In genomic region chr2:125922149-125922548, GRCm38 (mm10) we compare ENCODE assay signal across 14 mouse cellular contexts.
"Had no signal": no experiment of that assay in that cellular context is flagged by ENCODE, and none has a peak within 500 bp of the region (broad histone marks: within the 10 kb centered on the region; RNA-seq: fewer than 3 reads in every experiment).

No protein-coding gene starts in this region.

- H3K27me3 ChIP-seq: limb, embryonic 13.5 days; liver, embryonic 12.5 days; liver, embryonic 15.5 days; lung, embryonic 15.5 days; midbrain, embryonic 13.5 days had no signal

- H3K27ac ChIP-seq: kidney, postnatal 0 days; layer of hippocampus, adult 2 months; limb, embryonic 10.5 days; limb, embryonic 13.5 days; liver, embryonic 12.5 days; liver, embryonic 15.5 days; midbrain, embryonic 10.5 days; midbrain, embryonic 13.5 days had no signal

- H3K4me3 ChIP-seq: layer of hippocampus, adult 2 months; limb, embryonic 10.5 days; limb, embryonic 13.5 days; liver, embryonic 12.5 days; liver, embryonic 15.5 days; lung, embryonic 15.5 days; midbrain, embryonic 10.5 days; midbrain, embryonic 13.5 days had no signal

- H3K4me1 ChIP-seq: liver, embryonic 12.5 days; liver, embryonic 15.5 days had no signal

- DNase-seq: layer of hippocampus, adult 9-11 months; liver; lung, adult 18-20 months; thymus, postnatal 25 days had no signal

- H3K9me3 ChIP-seq: limb, embryonic 10.5 days; limb, embryonic 13.5 days; liver, embryonic 12.5 days; liver, embryonic 15.5 days; lung, embryonic 15.5 days; midbrain, embryonic 10.5 days; midbrain, embryonic 13.5 days had no signal

- H3K36me3 ChIP-seq: limb, embryonic 10.5 days; liver, embryonic 15.5 days; lung, embryonic 15.5 days; midbrain, embryonic 13.5 days had no signal

- ATAC-seq: midbrain, embryonic 13.5 days; midbrain, embryonic 16.5 days had no signal

- H3K4me2 ChIP-seq: limb, embryonic 13.5 days; liver, embryonic 12.5 days; liver, embryonic 15.5 days; lung, embryonic 15.5 days; midbrain, embryonic 13.5 days had no signal

- H3K9ac ChIP-seq: limb, embryonic 13.5 days; liver, embryonic 12.5 days; liver, embryonic 15.5 days; lung, embryonic 15.5 days; midbrain, embryonic 13.5 days had no signal
